Mouse (Mus musculus) neural tube, embryonic 13.5 days (tissue): ENCODE data around the gene Dph2. TPM values are rescaled to one million over a fixed set of nuclear protein-coding genes. Genes with fewer than 3 reads are reported as not detected.

Source experiments
- ATAC-seq: fragments of 200-750 bp; cut with Nextera tagmentation; 2 replicates; pipeline ENCODE4 v1.8.0; 2017; ENCODE audit warnings: low read depth, mild to moderate bottlenecking, moderate TSS enrichment, moderate library complexity
- H3K27ac ChIP-seq: fragments of 300-500 bp; sonication (generic); replicated peaks from 2 replicates; pipeline ENCODE4 v1.5.1; 2015; ENCODE audit warnings: moderate library complexity, mild to moderate bottlenecking, inconsistent platforms
- H3K27me3 ChIP-seq: fragments of 300-500 bp; sonication (generic); 2 replicates; pipeline ENCODE4 v1.6.1; 2015; ENCODE audit warnings: mild to moderate bottlenecking, inconsistent platforms
- H3K36me3 ChIP-seq: fragments of 300-500 bp; sonication (generic); 2 replicates; pipeline ENCODE4 v1.6.1; 2015; ENCODE audit warnings: mild to moderate bottlenecking, inconsistent platforms
- H3K4me1 ChIP-seq: fragments of 300-500 bp; sonication (generic); replicated peaks from 2 replicates; pipeline ENCODE4 v1.6.1; 2015; ENCODE audit warnings: inconsistent platforms
- H3K4me2 ChIP-seq: fragments of 300-500 bp; sonication (generic); 2 replicates; pipeline ENCODE4 v1.6.1; 2015; ENCODE audit warnings: inconsistent platforms, mild to moderate bottlenecking, moderate library complexity
- H3K4me3 ChIP-seq: fragments of 300-500 bp; sonication (generic); 2 replicates; pipeline ENCODE4 v1.5.1; 2015; ENCODE audit warnings: mild to moderate bottlenecking, inconsistent platforms
- H3K9ac ChIP-seq: fragments of 300-500 bp; sonication (generic); 2 replicates; pipeline ENCODE4 v1.6.1; 2015; ENCODE audit warnings: moderate library complexity, mild to moderate bottlenecking, inconsistent platforms
- H3K9me3 ChIP-seq: fragments of 300-500 bp; sonication (generic); 2 replicates; pipeline ENCODE4 v1.6.1; 2016; ENCODE audit warnings: inconsistent platforms
- WGBS: fragments of 180-500 bp; shearing (Covaris S2); methylation state at CpG from one replicate; pipeline ENCODE4 v1.1.7; 2015; 5-methylcytosine and 5-hydroxymethylcytosine counted together
- polyA plus RNA-seq: library from polyadenylated mRNA; unstranded; fragments of >200 nt; fragmentation: Nextera tagmentation; extraction: Ambion mirVana; gene quantifications from 2 replicates; pipeline ENCODE4 v1.2.1, GENCODE M21; 2015

Gene Dph2
- polyA plus RNA-seq, 1 experiment from 2014 or later = 21.3 TPM

DNA sequence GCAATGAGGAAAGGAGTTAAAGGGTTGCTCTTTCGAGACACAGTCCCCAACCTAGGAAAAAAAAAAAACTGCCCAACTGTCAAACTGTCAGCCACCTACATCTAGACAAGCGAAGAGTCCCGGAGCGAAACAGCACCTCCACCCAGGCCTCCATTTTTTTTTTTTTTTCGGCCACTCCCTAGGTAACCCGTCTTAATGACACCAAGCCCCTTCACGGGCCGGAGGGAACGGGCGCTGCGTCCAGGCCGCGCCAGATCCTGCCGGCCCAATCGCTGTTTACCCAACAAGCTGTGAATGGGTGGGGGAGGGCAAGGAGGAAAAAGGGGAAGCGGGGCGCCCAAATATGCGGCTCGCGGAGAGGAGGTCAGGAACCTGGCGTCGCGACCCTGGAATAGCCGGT lies 5.2 kb downstream of the Dph2 start:
- Histone ChIP-seq H3K4me3 (peak overlapping the region; percentile 96), H3K4me1 (peaks cover 60% of the 10 kb centered on the region), H3K36me3 (peaks cover 40% of the 10 kb centered on the region), H3K9ac (peak overlapping the region; percentile 97), H3K27ac (0 out of 2 replicates have a peak overlapping the region, but pooled peaks have one; percentile 64), H3K9me3 (no peaks in the 10 kb centered on the region), H3K27me3 (no peaks in the 10 kb centered on the region), H3K4me2 (peak overlapping the region; percentile 91)
- ATAC-seq = 0 out of 2 replicates have a peak, but pooled peaks have one; percentile 1
- 2% methylated on average over 24 of the region's 24 CpGs for WGBS

DNA sequence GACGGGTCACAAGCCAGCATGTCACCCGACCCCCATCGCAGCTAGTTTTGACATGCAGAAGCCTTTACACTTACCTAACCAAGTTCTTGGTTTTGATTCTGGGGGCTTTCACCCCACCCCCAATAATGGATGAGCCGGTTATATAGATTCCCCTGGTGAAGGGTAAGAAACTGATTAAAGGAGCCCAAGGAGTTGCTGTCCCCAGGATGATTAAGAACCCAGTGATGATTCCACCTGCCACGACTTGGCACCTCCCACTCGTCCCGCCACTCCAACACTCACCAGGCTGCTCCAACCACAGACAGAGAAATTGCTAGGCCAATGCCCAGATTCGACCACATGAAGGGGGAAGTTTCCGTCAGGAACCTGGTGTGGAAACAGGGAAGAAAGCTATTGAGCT lies 5.8 kb downstream of the Dph2 start:
- Histone ChIP-seq H3K27me3 (no peaks in the 10 kb centered on the region), H3K4me3 (peak overlapping the region; percentile 96), H3K9ac (peak overlapping the region; percentile 97), H3K36me3 (peaks cover 43% of the 10 kb centered on the region), H3K27ac (no peak overlapping the region), H3K9me3 (no peaks in the 10 kb centered on the region), H3K4me2 (peak overlapping the region; percentile 91), H3K4me1 (peaks cover 61% of the 10 kb centered on the region)
- WGBS = 87% methylated on average over 9 of the region's 9 CpGs
- ATAC-seq = no peak

DNA sequence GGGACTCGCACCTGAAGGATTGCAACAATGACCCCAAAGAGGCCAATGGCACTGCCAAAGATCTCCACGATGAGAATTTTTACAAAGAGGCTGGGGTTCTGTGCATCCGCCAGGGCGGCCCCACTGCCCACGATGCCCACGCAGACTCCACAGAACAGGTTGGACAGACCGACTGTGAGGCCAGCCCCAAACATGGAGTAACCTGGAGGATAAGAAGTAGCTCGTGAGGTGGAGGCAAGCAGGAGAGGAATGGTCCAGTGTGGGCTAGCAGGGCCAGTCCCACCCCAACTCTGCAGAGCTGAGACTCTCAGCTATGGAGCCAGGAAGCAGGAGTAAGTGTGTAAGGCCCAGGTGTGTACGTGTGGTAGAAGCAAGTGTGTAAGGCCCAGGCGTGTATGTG lies 6.7 kb downstream of the Dph2 start:
- Histone ChIP-seq H3K36me3 (peaks cover 48% of the 10 kb centered on the region), H3K4me1 (peaks cover 64% of the 10 kb centered on the region), H3K9me3 (no peaks in the 10 kb centered on the region), H3K4me2 (no peak overlapping the region), H3K27me3 (no peaks in the 10 kb centered on the region), H3K9ac (no peak overlapping the region; the same call in 1 of the 2 replicates), H3K4me3 (no peak overlapping the region), H3K27ac (no peak overlapping the region)
- ATAC-seq = no peak
- whole genome bisulfite sequencing = 94% methylated on average over 10 of the region's 10 CpGs

DNA sequence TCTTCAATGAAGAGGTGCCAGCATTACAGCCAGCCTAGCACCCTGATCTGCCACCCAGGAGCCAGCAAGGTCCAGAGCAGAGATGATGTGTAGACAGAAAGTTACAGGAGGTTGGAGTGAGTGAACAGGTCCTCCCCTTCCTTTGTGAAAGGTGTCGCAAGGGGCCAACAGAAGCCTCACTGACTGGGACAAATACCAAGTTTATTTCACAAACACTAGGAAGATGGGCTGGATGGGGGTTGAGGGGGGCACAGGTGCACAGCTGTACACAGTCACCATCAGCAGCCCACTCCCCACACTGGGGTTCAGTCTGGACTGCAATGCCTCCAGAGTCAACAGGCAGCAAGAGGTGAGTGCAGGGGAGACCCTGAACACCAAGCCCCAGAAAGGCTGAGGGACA lies 7.7 kb downstream of the Dph2 start:
- WGBS = 93% methylated on average over 1 of the region's 1 CpGs
- peaks cover 73% of the 10 kb centered on the region for H3K4me1 ChIP-seq
- no peak for ATAC-seq

DNA sequence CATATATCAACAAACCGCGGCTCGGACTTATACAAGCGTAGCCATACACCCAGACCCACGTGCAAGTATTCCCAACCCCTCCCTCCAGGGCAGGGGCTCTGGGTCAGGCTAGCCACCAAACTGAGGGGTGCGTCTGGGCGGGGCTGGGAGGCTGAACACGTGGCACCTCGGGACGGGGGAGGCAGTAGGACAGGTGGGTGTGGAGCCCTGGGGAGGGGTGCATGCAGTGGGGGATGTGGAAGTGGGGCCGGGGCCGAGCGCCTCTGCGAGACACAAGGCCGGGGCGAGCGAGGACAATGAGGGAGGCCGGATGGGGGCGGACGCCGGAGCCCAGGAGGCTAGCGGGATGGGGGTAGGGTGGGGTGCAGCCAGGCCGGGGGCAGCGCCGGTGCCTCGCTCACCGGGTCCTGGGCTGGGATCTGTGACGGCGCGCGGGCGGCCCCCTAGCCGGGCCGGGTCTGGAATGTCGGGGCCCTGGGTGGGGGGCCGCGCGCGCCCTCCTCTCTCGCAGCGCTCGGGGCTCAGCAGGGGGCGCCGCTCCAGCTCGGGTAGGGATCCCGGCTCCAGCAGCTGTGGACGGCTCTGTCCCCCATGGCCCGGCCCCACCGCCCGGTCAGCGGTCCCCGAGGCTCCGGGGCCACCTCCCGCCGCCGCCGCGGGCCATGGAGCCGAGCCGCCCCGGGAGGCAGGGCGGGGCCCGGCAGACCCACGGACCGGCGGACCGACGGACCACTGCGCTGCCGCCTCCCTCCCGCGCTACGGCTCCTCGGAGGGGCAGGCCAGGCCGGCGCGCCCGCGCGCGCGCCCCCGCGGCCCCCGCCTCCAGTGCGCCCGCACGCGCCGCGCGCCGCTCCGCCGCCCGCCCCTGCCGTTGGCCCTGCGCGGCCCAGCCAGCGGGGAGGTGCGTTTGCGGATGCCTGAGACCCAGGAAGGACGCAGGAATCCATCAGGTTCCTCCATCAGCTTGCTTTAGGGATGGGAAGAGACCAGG lies 8.8 kb downstream of the Dph2 start, which contains the start of gene B4galt2:
Gene B4galt2 (minus strand): TSS at position 787 of the 991 bp plus-strand sequence.
- peaks cover 84% of the 10 kb centered on the region for H3K4me1 ChIP-seq
- peak within 1 kb of the TSS; percentile 76 for H3K4me3 ChIP-seq
- no peaks in the 10 kb centered on the region for H3K27me3 ChIP-seq
- peak within 1 kb of the TSS; percentile 83 for H3K27ac ChIP-seq
- peak within 1 kb of the TSS; percentile 97 for H3K9ac ChIP-seq
- ATAC-seq = peak; percentile 53
- peak within 1 kb of the TSS; percentile 90 for H3K4me2 ChIP-seq
- under 1% methylated on average over 67 of the region's 103 CpGs for WGBS
- H3K9me3 ChIP-seq = no peaks in the 10 kb centered on the region
- H3K36me3 ChIP-seq = peaks cover 52% of the 10 kb centered on the region

More for the DNA sequence above, 7.7 kb downstream of the Dph2 start:
- peak overlapping the region; percentile 76 for H3K4me3 ChIP-seq
- no peaks in the 10 kb centered on the region for H3K27me3 ChIP-seq
- peaks cover 49% of the 10 kb centered on the region for H3K36me3 ChIP-seq
- peak overlapping the region; percentile 97 for H3K9ac ChIP-seq
- no peaks in the 10 kb centered on the region for H3K9me3 ChIP-seq
- H3K27ac ChIP-seq = no peak overlapping the region
- peak overlapping the region; percentile 90 for H3K4me2 ChIP-seq

DNA sequence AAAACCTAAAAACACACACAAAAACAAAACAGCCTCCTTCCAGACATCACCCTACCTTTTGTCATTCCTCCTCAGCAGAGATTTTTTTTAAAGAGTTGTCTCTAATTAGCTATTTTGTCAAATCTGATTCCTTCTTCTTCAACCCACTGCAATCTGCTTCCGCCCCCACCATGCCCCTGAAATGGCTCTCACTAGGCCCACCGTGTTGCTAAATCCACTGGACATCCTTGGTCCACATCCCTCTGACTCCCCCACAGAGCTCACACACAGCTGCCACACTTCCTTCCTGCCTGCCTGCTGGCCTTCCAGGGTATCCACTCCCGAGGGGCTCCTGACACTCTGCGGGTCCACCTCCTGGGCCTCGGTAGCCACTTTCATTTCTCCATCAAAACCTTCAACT lies 13.1 kb downstream of the Dph2 start:
- Histone ChIP-seq H3K27me3 (no peaks in the 10 kb centered on the region), H3K27ac (no peak overlapping the region), H3K4me3 (no peak overlapping the region), H3K36me3 (peaks cover 73% of the 10 kb centered on the region), H3K4me2 (no peak overlapping the region), H3K9me3 (no peaks in the 10 kb centered on the region), H3K9ac (peak overlapping the region; percentile 45), H3K4me1 (peaks cover 49% of the 10 kb centered on the region)
- no peak for ATAC-seq
- 73% methylated on average over 5 of the region's 5 CpGs for WGBS

DNA sequence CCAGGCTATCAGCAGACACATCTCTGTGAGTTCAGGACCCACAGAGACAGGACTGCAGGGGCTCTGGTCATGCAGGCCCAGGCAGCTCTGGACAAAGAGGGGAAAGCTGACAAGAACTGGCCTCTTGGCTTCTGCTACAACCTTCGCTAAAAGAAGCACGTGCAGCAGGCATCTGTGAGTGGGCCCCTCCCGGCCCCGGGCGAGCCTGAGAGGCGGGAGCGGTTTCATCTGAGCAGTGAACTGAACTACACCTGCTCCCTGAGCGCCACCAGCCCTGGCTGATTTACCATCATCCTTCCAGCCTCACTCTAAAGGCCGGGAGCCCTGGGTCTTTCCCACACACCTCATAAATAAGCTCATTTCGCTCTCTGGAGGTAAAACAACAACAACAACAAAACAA lies 13.5 kb downstream of the Dph2 start:
- no peaks in the 10 kb centered on the region for H3K27me3 ChIP-seq
- peaks cover 77% of the 10 kb centered on the region for H3K36me3 ChIP-seq
- H3K4me2 ChIP-seq = no peak overlapping the region
- 45% methylated on average over 10 of the region's 10 CpGs for WGBS
- H3K4me3 ChIP-seq = no peak overlapping the region
- no peak for ATAC-seq
- peak overlapping the region; percentile 45 for H3K9ac ChIP-seq
- no peak overlapping the region for H3K27ac ChIP-seq
- no peaks in the 10 kb centered on the region for H3K9me3 ChIP-seq
- H3K4me1 ChIP-seq = peaks cover 46% of the 10 kb centered on the region

DNA sequence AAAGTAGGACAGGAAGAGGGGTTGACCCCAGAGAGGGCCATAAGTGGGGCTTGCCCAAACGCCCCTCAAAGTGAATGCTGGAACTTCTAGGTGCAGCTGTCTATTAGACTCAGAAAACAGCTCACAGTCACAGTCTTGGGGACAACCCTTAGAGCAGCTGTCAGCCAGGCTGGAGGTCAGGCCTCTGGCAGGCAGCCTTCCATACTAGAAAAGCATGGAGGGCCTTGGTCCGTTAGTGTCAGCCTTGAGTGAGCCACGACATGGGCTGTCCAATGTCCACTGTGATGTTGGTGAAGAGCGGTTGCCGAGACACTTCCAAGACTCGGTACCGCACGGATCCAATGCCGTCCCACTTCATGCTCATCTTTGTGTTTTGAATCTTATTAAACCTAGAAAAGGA lies 18.2 kb downstream of the Dph2 start:
- Histone ChIP-seq H3K36me3 (peaks cover 56% of the 10 kb centered on the region), H3K4me2 (no peak overlapping the region)

DNA sequence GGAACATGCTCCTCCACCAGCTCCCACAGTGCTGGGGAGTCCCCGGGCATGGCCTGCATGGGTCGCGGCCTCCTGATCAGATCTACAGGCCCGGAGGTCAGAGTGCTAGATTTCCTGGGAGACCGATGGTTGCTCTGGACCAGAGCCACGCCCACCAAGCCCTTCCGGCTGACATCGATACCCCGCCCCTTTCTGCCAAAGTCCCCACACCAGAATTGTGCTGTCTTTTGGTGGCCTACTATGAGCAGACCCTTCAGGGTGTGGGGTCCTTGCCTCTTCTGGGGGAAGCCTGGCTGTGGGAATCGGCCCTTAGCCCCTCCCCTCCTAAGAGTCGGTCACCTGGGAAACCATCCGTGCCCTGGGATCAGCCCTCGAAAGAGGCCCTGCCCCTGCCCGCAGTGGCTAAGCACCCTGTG lies 19.4 kb downstream of the Dph2 start, which contains the start of gene Ccdc24:
Gene Ccdc24 (minus strand): TSS at position 87 of the 416 bp plus-strand sequence.
- no peaks in the 10 kb centered on the region for H3K9me3 ChIP-seq
- no peak within 1 kb of the TSS for H3K27ac ChIP-seq
- H3K4me2 ChIP-seq = peak within 1 kb of the TSS; percentile 35
- no peak within 1 kb of the TSS for H3K4me3 ChIP-seq
- H3K36me3 ChIP-seq = peaks cover 47% of the 10 kb centered on the region
- WGBS = 10% methylated on average over 14 of the region's 14 CpGs
- H3K27me3 ChIP-seq = peaks cover 2% of the 10 kb centered on the region; the same call in 1 of the 2 replicates
- peak within 1 kb of the TSS; percentile 23; the same call in 1 of the 2 replicates for H3K9ac ChIP-seq
- H3K4me1 ChIP-seq = peaks cover 24% of the 10 kb centered on the region
- peak; percentile 16; the same call in 1 of the 2 replicates for ATAC-seq

More for the DNA sequence above, 18.2 kb downstream of the Dph2 start:
- H3K9ac ChIP-seq = no peak overlapping the region
- H3K4me3 ChIP-seq = no peak overlapping the region
- H3K4me1 ChIP-seq = peaks cover 22% of the 10 kb centered on the region
- no peak for ATAC-seq
- H3K9me3 ChIP-seq = no peaks in the 10 kb centered on the region
- 91% methylated on average over 9 of the region's 9 CpGs for WGBS
- H3K27ac ChIP-seq = no peak overlapping the region
- H3K27me3 ChIP-seq = no peaks in the 10 kb centered on the region

DNA sequence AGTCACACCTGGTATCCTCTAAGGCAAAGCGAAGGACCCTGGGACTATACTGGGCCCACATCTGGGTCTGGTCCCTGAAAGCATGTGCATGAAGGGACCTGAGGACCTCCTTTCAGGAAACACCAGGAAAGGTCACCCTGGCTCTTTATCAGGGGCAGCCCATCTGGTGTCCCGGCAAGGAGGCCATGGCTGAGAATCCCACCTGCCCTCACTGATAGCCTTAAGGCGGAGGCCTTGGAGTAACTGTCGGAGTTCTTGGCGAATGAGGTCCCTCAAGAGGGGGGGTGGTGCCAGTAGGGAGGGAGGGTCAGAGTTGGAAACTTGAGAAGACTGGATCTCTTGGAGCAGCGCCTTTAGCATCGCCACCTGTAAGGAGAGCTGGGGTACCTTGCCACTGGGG lies 20.0 kb downstream of the Dph2 start:
- Histone ChIP-seq H3K4me3 (no peak overlapping the region), H3K4me1 (peaks cover 25% of the 10 kb centered on the region), H3K36me3 (peaks cover 40% of the 10 kb centered on the region), H3K9ac (no peak overlapping the region), H3K27me3 (peaks cover 7% of the 10 kb centered on the region; the same call in 1 of the 2 replicates), H3K27ac (no peak overlapping the region), H3K4me2 (0 out of 2 replicates have a peak overlapping the region, but pooled peaks have one; percentile 35), H3K9me3 (no peaks in the 10 kb centered on the region)
- WGBS = 66% methylated on average over 7 of the region's 7 CpGs
- ATAC-seq = no peak

DNA sequence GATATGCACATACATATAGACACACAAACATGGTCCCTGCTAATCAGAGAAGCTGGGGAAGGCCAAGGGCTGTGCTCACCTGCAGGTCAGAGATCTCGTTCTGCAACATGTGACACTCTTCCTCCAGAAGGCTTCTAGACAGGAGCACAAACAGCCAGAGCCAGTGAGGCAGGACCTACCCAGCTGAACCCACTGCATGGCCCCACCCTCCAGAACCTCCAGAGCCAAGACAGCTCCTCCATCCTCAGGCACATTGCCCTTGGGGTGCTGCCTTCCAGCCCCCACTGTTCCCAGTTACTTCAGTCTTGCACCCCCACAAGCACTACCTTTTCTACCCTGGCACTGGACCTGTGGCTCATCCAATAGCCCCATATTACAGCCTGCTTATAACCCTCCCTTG lies 21.4 kb downstream of the Dph2 start:
- H3K27ac ChIP-seq = no peak overlapping the region
- H3K4me3 ChIP-seq = no peak overlapping the region
- H3K9me3 ChIP-seq = no peaks in the 10 kb centered on the region
- H3K9ac ChIP-seq = no peak overlapping the region
- no peak overlapping the region for H3K4me2 ChIP-seq
- ATAC-seq = no peak
- whole genome bisulfite sequencing = 73% methylated on average over 1 of the region's 1 CpGs
- peaks cover 26% of the 10 kb centered on the region for H3K36me3 ChIP-seq
- H3K27me3 ChIP-seq = peaks cover 7% of the 10 kb centered on the region; the same call in 1 of the 2 replicates
- H3K4me1 ChIP-seq = peaks cover 36% of the 10 kb centered on the region

DNA sequence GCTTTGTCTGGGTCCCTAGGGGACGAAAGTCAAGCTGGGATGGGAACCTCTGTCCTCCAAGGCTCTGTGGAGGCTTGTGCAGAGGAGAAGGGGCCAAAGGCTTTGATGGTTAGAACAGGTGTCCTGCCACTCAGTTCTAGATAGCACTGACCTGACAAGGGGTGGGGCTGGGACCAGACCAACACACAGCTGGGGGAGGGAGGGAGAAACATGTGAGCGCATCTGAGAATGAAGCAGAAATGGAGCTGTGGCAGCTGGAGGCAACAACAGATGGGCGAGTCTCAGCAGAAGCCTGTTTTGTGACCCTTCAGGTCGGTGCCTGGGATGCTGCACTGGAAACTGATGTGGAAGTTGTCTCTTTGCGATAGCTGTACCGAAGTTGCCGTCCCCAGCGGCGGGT lies 22.5 kb downstream of the Dph2 start:
- H3K27ac ChIP-seq = no peak overlapping the region; the same call in 1 of the 2 replicates
- no peak for ATAC-seq
- H3K9me3 ChIP-seq = no peaks in the 10 kb centered on the region
- H3K27me3 ChIP-seq = peaks cover 7% of the 10 kb centered on the region; the same call in 1 of the 2 replicates
- no peak overlapping the region for H3K4me3 ChIP-seq
- 73% methylated on average over 9 of the region's 9 CpGs for WGBS
- no peak overlapping the region for H3K4me2 ChIP-seq
- peaks cover 36% of the 10 kb centered on the region for H3K4me1 ChIP-seq
- H3K36me3 ChIP-seq = peaks cover 15% of the 10 kb centered on the region
- H3K9ac ChIP-seq = no peak overlapping the region
